Mouse (Mus musculus) spleen, adult 2 months (tissue): ENCODE measurements around the gene Slc10a3.

Experiments used
- CTCF ChIP-seq: fragments of 200-500 bp; IDR thresholded peaks from 2 replicates; pipeline ENCODE4 v1.5.1; 2011; ENCODE audit warnings: mild to moderate bottlenecking, inconsistent platforms; ENCODE audit not compliant: insufficient read depth, insufficient read length, insufficient replicate concordance; ENCODE audit errors: extremely low read depth
- POLR2A ChIP-seq: fragments of 200-500 bp; IDR thresholded peaks from 2 replicates; pipeline ENCODE4 v1.6.1; 2011; ENCODE audit warnings: low read depth, low read length, inconsistent platforms

GRCm38 (mm10) chrX:74328725-74329161, 44.4 kb downstream of the Slc10a3 start, which contains the start of gene Plxna3:
- TF ChIP-seq POLR2A, result no peak
- TF ChIP-seq CTCF, result no peak
